Mouse (Mus musculus) lung, postnatal 0 days (tissue): ENCODE results near the gene Pigq. TPM values are rescaled to one million over a fixed set of nuclear protein-coding genes. Genes with fewer than 3 reads are reported as not detected.

Source experiments
- ATAC-seq: fragments of 200-750 bp; cut with Nextera tagmentation; 2 replicates; pipeline ENCODE4 v1.8.0; 2017; ENCODE audit warnings: moderate library complexity
- DNase-seq: peaks from one replicate; pipeline ENCODE4 v3.0.0-alpha.2; 2016; ENCODE audit warnings: low spot score
- H3K27ac ChIP-seq: fragments of 300-500 bp; sonication (generic); 2 replicates; pipeline ENCODE4 v1.5.1; 2014; ENCODE audit warnings: antibody characterized with exemption, mild to moderate bottlenecking, low read length, mixed read lengths
- H3K27me3 ChIP-seq: fragments of 300-500 bp; sonication (generic); replicated peaks from 2 replicates; pipeline ENCODE4 v1.6.1; 2014; ENCODE audit warnings: low read length, mixed read lengths; ENCODE audit not compliant: insufficient read depth
- H3K36me3 ChIP-seq: fragments of 300-500 bp; sonication (generic); 2 replicates; pipeline ENCODE4 v1.6.1; 2014; ENCODE audit warnings: low read length, mixed read lengths; ENCODE audit not compliant: insufficient read depth
- H3K4me1 ChIP-seq: fragments of 300-500 bp; sonication (generic); 2 replicates; pipeline ENCODE4 v1.6.1; 2014; ENCODE audit warnings: antibody characterized with exemption, low read depth, low read length, mixed read lengths; ENCODE audit not compliant: insufficient read depth
- H3K4me2 ChIP-seq: fragments of 300-500 bp; sonication (generic); replicated peaks from 2 replicates; pipeline ENCODE4 v1.6.1; 2014; ENCODE audit warnings: low read depth, mild to moderate bottlenecking, low read length, moderate library complexity, mixed read lengths
- H3K4me3 ChIP-seq: fragments of 300-500 bp; sonication (generic); 2 replicates; pipeline ENCODE4 v1.5.1; 2014; ENCODE audit warnings: low read depth, low read length
- H3K9ac ChIP-seq: fragments of 300-500 bp; sonication (generic); replicated peaks from 2 replicates; pipeline ENCODE4 v1.6.1; 2014; ENCODE audit warnings: low read depth, mild to moderate bottlenecking
- H3K9me3 ChIP-seq: fragments of 300-500 bp; sonication (generic); 2 replicates; pipeline ENCODE4 v1.6.1; 2016; ENCODE audit warnings: low read length, mixed read lengths
- CTCF ChIP-seq: IDR thresholded peaks from 2 replicates; pipeline ENCODE4 v1.5.1; 2016; ENCODE audit warnings: antibody characterized with exemption, mild to moderate bottlenecking
- EP300 ChIP-seq: IDR thresholded peaks from 2 replicates; pipeline ENCODE4 v1.6.1; 2016; ENCODE audit warnings: antibody characterized with exemption, mild to moderate bottlenecking, control low read depth
- WGBS: fragments of 180-500 bp; shearing (Covaris S2); extraction: QIAGEN DNeasy Blood & Tissue Kit; methylation state at CpG from one replicate; pipeline ENCODE4 v1.1.7; 2014; 5-methylcytosine and 5-hydroxymethylcytosine counted together
- polyA plus RNA-seq: library from polyadenylated mRNA; unstranded; fragments of >200 nt; fragmentation: Nextera tagmentation; extraction: Ambion mirVana; gene quantifications from 2 replicates; pipeline ENCODE4 v1.2.1, GENCODE M21; 2015

Gene Pigq
- polyA plus RNA-seq, 1 experiment from 2014 or later, result 36.9 TPM

DNA sequence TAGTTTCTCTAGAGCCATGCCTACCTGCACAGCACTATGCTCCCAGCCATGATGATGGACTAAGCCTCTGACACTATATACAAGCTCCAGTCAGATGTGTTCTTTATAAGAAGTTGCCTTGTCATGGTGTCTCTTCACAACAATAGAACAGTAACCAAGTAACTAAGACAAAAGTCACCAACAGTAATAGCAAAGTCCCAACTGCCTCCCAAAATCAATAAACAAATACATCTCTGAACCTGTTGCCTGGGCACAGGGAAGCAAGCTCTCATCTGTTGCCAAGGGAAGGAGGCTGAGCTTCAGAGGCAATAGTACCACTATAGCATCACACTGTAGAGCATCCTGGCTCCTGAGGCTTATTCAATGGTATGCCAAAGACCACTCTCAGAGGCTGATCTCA is 57.9 kb downstream of the Pigq start:
- Histone ChIP-seq H3K27me3 (no peaks in the 10 kb centered on the region), H3K36me3 (peaks cover 9% of the 10 kb centered on the region; the same call in 1 of the 2 replicates), H3K4me2 (no peak overlapping the region), H3K9me3 (no peaks in the 10 kb centered on the region), H3K4me3 (no peak overlapping the region), H3K4me1 (no peaks in the 10 kb centered on the region), H3K27ac (no peak overlapping the region), H3K9ac (no peak overlapping the region)
- TF ChIP-seq EP300, result no peak
- no peak for TF ChIP-seq CTCF
- ATAC-seq (no peak), DNase-seq (no peak)

DNA sequence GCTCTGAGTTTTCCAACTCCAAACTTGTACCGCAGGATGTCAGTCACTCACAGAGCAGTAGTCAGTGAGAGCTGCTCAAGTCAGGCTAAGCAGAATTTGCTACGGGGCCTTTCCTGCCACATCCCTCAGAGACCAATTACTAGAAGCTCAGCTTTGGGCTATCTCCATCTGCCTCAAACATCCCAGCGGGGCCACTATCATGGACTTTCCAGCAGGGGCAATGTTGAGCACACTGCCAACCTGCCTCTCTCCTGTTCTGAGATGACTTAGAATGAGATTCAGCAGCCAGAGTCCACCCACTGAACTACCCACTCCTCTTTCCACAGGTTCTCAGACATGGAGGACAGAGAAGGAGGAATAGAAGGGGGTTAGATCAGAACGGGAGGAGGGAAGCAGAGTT is 59.1 kb downstream of the Pigq start:
- Histone ChIP-seq H3K27me3 (no peaks in the 10 kb centered on the region), H3K9me3 (no peaks in the 10 kb centered on the region), H3K4me2 (no peak overlapping the region), H3K27ac (no peak overlapping the region), H3K36me3 (peaks cover 9% of the 10 kb centered on the region; the same call in 1 of the 2 replicates), H3K4me1 (no peaks in the 10 kb centered on the region), H3K9ac (no peak overlapping the region), H3K4me3 (no peak overlapping the region)
- ATAC-seq (no peak), DNase-seq (no peak)
- TF ChIP-seq EP300 (no peak), CTCF (peak; percentile 61)
- 71% methylated on average over 4 of the region's 4 CpGs for WGBS

DNA sequence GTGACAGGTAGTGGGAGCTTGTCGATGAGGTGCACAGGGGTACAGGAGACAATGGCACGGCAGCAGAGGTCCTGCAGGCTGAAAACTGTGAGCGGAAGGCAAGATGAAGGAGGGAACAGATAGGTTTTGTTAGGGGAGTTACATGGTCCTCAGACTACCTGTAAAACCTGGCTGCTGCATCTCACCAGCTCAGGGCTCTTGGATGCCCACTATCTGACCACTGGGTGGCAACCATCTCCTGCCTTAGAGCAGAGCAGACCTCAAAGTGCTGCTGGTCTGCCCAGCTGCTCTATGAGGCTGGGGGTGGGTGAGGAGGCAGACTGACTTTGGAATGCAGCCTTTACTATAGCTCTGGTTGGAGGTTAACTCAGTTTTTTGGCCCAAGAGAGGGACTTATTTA is 60.9 kb downstream of the Pigq start:
- ATAC-seq, result no peak
- Histone ChIP-seq H3K27me3 (no peaks in the 10 kb centered on the region), H3K4me2 (no peak overlapping the region), H3K9me3 (no peaks in the 10 kb centered on the region), H3K27ac (no peak overlapping the region), H3K36me3 (peaks cover 9% of the 10 kb centered on the region; the same call in 1 of the 2 replicates), H3K9ac (no peak overlapping the region), H3K4me1 (no peaks in the 10 kb centered on the region), H3K4me3 (no peak overlapping the region)
- 94% methylated on average over 3 of the region's 3 CpGs for WGBS
- DNase-seq, result no peak
- peak; percentile 14 for TF ChIP-seq CTCF
- TF ChIP-seq EP300, result no peak

DNA sequence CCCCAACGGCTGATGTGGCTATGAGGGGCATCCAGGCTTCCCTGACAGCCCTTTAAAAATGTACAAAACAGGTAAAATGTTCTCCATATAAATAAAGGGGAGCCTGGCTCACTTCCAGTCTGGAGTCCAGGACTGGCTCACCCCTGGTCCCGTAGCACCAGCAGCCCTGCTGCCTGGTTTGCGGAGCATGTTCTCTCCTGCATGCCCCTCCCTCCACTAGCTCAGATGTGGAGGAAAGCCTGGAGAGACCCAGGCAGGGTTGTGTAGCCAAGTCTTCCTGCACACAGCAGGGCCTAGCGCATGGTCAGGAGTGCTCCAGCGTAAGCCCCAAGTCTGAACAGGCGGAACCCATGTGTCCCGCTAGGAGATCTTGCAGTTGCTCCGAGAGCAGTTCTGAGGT is 61.5 kb downstream of the Pigq start:
- Histone ChIP-seq H3K4me3 (no peak overlapping the region), H3K27ac (no peak overlapping the region), H3K27me3 (no peaks in the 10 kb centered on the region), H3K36me3 (peaks cover 9% of the 10 kb centered on the region; the same call in 1 of the 2 replicates), H3K9ac (no peak overlapping the region), H3K4me2 (no peak overlapping the region), H3K9me3 (no peaks in the 10 kb centered on the region), H3K4me1 (no peaks in the 10 kb centered on the region)
- ATAC-seq (no peak), DNase-seq (no peak)
- TF ChIP-seq EP300, result no peak
- TF ChIP-seq CTCF, result no peak
- 86% methylated on average over 8 of the region's 8 CpGs for WGBS

DNA sequence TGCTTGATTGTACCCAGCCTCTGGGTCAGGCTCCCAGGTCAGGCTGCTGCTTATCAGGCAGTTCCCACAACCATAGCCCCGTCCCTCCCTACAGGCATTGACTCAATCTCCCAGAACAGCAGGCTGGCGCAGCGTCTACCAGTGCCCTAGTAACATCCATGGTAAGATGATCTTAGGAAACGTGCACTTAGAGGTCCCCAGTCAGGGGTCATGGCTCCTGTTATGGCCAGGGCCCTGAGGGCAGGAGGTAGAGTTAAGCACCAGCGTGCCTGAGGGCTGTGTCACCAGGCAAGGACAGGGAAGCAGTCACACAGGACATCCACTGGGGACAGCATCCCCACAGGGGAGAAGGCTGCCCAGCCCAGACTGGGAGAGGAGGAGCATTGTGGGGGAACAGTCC is 62.4 kb downstream of the Pigq start:
- TF ChIP-seq EP300, result no peak
- TF ChIP-seq CTCF, result peak; percentile 33
- no peaks in the 10 kb centered on the region for H3K27me3 ChIP-seq
- H3K27ac ChIP-seq, result no peak overlapping the region
- DNase-seq (no peak), ATAC-seq (no peak)
- WGBS, result 49% methylated on average over 5 of the region's 5 CpGs
- H3K9ac ChIP-seq, result no peak overlapping the region
- no peaks in the 10 kb centered on the region for H3K9me3 ChIP-seq
- H3K36me3 ChIP-seq, result peaks cover 9% of the 10 kb centered on the region; the same call in 1 of the 2 replicates
- no peak overlapping the region for H3K4me2 ChIP-seq
- H3K4me3 ChIP-seq, result no peak overlapping the region
- H3K4me1 ChIP-seq, result no peaks in the 10 kb centered on the region

DNA sequence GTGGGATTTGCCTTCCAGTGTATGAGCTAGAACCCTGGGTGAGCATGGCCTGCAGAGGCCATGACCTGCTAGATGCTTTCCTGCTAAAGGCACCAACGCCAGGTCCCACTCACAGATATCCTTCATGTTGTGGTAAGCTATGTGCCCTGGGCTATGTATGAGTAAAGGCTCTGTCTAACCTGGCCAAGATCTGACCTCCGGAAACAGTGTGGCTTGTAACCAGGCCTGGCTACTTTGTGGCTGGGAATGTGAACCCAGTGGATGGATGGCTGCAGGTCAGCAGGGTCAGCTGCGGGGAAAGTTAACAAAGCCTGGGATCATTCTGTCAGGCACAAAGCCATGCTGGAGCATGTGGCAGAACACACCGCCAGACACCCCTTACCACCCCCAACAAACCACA is 63.0 kb downstream of the Pigq start:
- DNase-seq (no peak), ATAC-seq (no peak)
- H3K36me3 ChIP-seq, result peaks cover 9% of the 10 kb centered on the region; the same call in 1 of the 2 replicates
- WGBS, result 52% methylated on average over 4 of the region's 4 CpGs
- no peaks in the 10 kb centered on the region for H3K4me1 ChIP-seq
- TF ChIP-seq CTCF, result no peak
- TF ChIP-seq EP300, result no peak
- no peaks in the 10 kb centered on the region for H3K9me3 ChIP-seq
- no peak overlapping the region for H3K4me3 ChIP-seq
- H3K27me3 ChIP-seq, result no peaks in the 10 kb centered on the region
- H3K4me2 ChIP-seq, result no peak overlapping the region
- no peak overlapping the region for H3K27ac ChIP-seq
- no peak overlapping the region for H3K9ac ChIP-seq
